Mouse (Mus musculus) CH12.LX (cell line): ENCODE measurements around the gene March10.

ENCODE experiments used
- CTCF ChIP-seq, 2 experiments: IDR thresholded peaks in 1 of 2; conservative IDR thresholded peaks in 1 of 2; 2 replicates each; pipeline ENCODE4 v1.5.1; 2011 to 2012; ENCODE audit warnings: low read depth in 2 of 2, low read length in 2 of 2, improper control_type of control experiment in 1 of 2, inconsistent platforms in 1 of 2, mild to moderate bottlenecking in 1 of 2, moderate library complexity in 1 of 2
- ELF1 ChIP-seq: IDR thresholded peaks from 2 replicates; pipeline ENCODE4 v1.6.1; 2014; ENCODE audit warnings: low read depth, mild to moderate bottlenecking, inconsistent platforms, low read length, improper control_type of control experiment
- EP300 ChIP-seq: IDR thresholded peaks from 2 replicates; pipeline ENCODE4 v1.6.1; 2011; ENCODE audit warnings: low read length, improper control_type of control experiment
- GABPA ChIP-seq: IDR thresholded peaks from 2 replicates; pipeline ENCODE4 v1.6.1; 2012; ENCODE audit warnings: low read depth, low read length, improper control_type of control experiment, inconsistent platforms; ENCODE audit not compliant: insufficient replicate concordance
- IRF4 ChIP-seq: IDR thresholded peaks from 2 replicates; pipeline ENCODE4 v1.6.1; 2014; ENCODE audit warnings: low read depth, mild to moderate bottlenecking, inconsistent platforms, low read length, improper control_type of control experiment
- MAFK ChIP-seq: IDR thresholded peaks from 2 replicates; pipeline ENCODE4 v1.6.1; 2011; ENCODE audit warnings: low read length, improper control_type of control experiment; ENCODE audit not compliant: insufficient replicate concordance
- MXI1 ChIP-seq: IDR thresholded peaks from 2 replicates; pipeline ENCODE4 v1.6.1; 2011; ENCODE audit warnings: mild to moderate bottlenecking, low read depth, low read length, improper control_type of control experiment
- MYC ChIP-seq: IDR thresholded peaks from 2 replicates; pipeline ENCODE4 v1.6.1; 2011; ENCODE audit warnings: low read depth, mild to moderate bottlenecking, improper control_type of control experiment, low read length
- POLR2A ChIP-seq: IDR thresholded peaks from 2 replicates; pipeline ENCODE4 v1.6.1; 2011; ENCODE audit warnings: low read depth, mild to moderate bottlenecking, improper control_type of control experiment, low read length
- RAD21 ChIP-seq: IDR thresholded peaks from 2 replicates; pipeline ENCODE4 v1.6.1; 2011; ENCODE audit warnings: low read depth, mild to moderate bottlenecking, low read length, improper control_type of control experiment, moderate library complexity
- SIN3A ChIP-seq: IDR thresholded peaks from 2 replicates; pipeline ENCODE4 v1.6.1; 2012; ENCODE audit warnings: low read length, improper control_type of control experiment, inconsistent platforms
- TBP ChIP-seq: conservative IDR thresholded peaks from 2 replicates; pipeline ENCODE4 v1.6.1; 2011; ENCODE audit warnings: low read depth, low read length, improper control_type of control experiment
- ZC3H11A ChIP-seq: IDR thresholded peaks from 2 replicates; pipeline ENCODE4 v1.6.1; 2012; ENCODE audit warnings: low read depth, mild to moderate bottlenecking, inconsistent platforms, low read length, improper control_type of control experiment

DNA sequence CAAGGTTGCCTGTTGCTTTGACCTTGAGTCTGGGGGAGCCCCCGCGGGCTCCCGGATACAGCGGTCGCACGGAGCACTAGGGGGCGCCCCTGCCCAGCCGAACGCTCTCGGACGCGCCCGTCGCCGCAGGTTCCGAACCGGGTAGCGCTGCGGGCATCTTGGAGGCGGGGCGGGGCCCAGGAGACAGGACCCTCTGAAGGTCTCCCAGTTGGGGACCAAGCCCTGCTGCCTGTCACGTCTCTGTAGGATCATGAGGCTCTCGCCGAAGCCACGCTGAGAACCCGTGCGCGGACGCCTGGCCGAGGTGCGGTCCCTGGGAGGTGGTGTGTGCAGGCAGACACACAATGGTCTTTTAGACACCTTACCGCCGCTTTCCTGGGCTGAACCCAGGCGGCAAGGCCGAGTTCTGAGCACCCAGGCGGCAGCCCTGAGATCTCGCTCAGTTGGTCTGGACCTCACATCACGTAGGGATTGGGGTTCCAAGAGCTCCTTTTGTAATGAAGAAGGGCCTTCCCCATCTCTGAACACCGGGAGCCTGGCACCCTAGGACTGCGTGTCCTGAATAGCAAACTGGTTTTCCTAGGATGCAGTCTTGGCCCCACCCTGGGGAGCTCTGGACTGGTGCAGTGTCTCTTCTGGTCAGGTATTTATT lies 93.5 kb downstream of the March10 start:
- TF ChIP-seq MYC (no peak), CTCF (conservative IDR thresholded peaks at IDR 0.05 in 1 of 2, IDR thresholded peaks at IDR 0.05 in 1 of 2; ENCODE audit: low read depth in 2 of 2, low read length in 2 of 2) (peak; percentile 13 to 97; a peak in 2 of 4 replicates), ELF1 (peak; percentile 49), MAFK (no peak), RAD21 (peak; percentile 97), MXI1 (no peak), SIN3A (no peak), IRF4 (peak; percentile 65; the same call in 1 of the 2 replicates), ZC3H11A (peak; percentile 86), GABPA (no peak), EP300 (no peak), POLR2A (no peak), TBP (no peak)
